Mouse (Mus musculus): Measurements from ENCODE around the gene Txndc8.

Gene Txndc8

DNA sequence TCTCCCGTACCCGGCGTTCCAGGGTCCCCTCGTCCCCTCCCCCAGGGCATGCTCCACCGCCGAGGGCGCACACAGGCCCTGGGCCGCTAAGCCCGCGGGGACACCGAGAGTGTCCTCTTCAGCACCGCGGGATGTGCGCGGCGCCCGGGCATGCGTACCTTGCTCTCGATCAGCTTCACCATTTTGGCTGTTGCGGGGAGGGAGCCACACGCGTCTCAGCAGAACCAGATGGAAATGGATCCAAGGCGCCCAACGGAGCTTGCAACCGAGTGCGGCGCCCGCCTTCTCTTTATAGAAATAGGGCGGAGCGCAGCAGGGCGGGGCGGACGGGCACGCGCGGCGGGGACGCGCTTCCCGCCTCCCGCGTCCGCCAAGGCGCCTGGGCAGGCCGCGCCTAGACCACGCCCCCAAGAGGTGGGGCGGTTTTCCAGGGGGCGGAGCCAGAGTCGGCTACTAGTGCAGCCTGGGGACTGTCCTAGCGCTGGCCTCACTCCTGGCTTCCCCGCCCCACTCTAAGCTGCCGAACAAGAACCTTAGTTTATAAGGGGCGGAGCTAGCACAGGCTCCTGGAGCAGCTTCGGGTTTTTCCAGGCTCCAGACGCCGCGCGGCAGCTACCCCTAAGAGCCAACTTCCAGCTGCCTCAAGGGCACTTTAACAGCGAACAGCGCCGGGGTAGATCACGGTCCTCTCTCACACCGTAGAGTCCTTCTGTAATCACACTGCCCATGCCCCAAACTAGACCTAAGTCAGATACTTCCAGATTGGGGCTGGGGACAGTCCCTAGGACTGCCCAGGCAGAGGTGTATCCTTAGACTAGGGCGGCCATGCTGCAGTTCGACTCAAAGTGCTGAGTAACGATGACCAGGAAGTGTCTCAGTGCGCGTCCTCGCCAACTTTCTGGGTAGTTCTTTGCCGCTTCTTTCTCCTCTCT, 52.6 kb downstream of the Txndc8 start, which contains the start of gene Txn1:
Gene Txn1, minus strand, starts transcription at position 383 of the 932 bp plus-strand sequence.
- DNase-seq (ENCODE audit: low spot score): peak; percentile 99

GRCm38 (mm10) chr4:57955544-57955958, 53.4 kb downstream of the Txndc8 start:
- peak; percentile 59 for DNase-seq (ENCODE audit: low spot score)

DNA sequence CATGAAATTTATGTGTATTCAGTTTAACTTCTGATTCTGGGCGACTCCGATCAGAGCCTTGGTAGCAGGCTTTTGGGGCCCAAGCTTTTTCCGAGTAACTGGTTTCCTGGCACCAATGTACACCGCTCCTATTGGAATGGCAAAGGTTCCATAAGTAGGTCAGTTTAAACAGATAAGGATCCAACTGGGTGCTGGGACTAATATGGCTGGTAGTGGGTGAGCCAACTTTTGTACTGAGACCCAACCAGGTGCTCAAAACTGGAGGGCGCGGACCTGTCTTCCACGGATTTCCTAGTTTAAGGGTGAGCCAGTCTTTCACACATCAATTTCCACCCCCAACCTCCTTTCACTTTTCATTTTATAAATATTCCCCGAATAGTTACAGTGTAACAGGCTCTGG, 53.9 kb downstream of the Txndc8 start:
- DNase-seq (ENCODE audit: low spot score): no peak

DNA sequence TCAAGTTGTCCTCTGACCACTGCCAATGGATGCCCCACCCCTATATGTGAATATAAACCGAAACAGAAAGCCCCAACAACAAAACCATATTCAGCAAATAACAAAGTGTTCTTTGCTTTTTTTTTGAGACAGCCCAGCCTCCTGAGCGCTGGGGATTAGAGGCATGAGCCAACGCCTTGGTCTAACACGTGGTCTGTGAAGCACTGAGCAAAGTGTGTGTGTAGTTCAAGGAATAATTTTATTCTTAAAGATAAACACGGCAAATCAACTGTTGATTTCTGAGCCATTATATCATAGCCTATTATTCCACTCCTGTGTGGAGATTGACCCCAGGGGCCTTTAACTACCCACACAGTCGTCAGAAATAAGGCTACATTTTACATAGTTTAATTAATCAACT, 54.3 kb downstream of the Txndc8 start:
- no peak for DNase-seq (ENCODE audit: low spot score)

GRCm38 (mm10) chr4:57953796-57954195, 55.1 kb downstream of the Txndc8 start:
- DNase-seq (ENCODE audit: low spot score): no peak

DNA sequence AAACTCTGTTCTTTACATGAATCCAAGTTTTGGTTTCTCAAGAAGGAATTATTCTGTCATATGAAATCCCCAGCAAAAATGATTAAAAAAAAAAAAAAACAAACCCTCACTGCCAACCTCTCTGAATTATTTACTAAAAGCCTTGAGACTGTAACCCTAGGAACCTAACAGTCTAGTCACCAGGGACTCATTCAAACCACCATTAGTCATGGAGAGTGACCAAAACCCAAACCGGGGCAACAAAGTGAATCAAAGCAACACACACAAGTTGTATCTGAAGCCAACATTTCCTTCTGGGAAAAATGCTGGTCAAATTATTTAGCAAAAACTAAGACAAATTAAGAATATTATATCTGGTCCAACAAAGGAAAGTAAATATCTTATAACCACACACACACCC, 56.0 kb downstream of the Txndc8 start:
- no peak for DNase-seq (ENCODE audit: low spot score)

- DNase-seq (ENCODE audit: low spot score): no peak
These were observed 56.5 kb downstream of the Txndc8 start for GRCm38 (mm10) chr4:57952416-57952815.

DNA sequence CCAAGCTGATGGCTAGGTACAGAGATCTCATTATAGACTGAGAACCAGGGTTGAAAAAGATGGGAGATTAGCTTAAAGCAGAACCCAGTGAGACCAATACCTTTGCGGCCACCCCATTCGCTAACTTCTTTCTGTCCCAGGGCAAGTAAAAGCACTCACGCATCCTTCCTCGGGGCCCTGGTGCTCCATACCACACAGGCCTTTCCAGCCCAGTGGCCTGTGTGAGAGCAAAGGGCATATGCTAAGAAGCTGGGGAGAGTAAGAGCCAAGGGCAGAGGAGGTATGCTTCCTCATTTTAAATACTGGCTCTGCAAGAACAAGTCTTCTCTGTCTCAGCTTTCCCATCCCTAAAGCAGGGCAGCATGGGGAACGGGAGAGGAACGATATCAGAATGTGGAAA, 59.1 kb downstream of the Txndc8 start:
- no peak for DNase-seq (ENCODE audit: low spot score)

GRCm38 (mm10) chr4:57947476-57947875, 61.4 kb downstream of the Txndc8 start:
- no peak for DNase-seq (ENCODE audit: low spot score)

DNA sequence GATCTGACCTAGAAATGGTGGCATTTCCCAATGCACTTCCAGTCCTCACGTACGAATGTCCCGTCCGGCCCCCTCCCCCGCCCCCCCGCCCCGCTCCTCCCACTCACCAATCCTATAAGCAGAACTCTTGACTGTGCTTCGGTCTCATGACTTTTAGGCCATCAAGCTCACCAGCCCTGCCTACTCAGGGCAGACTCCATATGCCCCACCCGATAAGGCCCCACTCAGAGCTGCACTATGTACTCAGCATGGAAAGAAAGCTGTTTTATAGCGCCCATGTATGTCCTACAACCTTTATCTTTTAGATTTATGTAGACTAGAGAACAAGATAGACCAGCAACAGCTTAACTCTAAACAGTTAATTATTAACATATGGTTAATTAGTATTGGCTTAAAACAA, 61.9 kb downstream of the Txndc8 start:
- no peak for DNase-seq (ENCODE audit: low spot score)

- no peak for DNase-seq (ENCODE audit: low spot score)
These were observed 66.0 kb downstream of the Txndc8 start for GRCm38 (mm10) chr4:57942892-57943291.

DNA sequence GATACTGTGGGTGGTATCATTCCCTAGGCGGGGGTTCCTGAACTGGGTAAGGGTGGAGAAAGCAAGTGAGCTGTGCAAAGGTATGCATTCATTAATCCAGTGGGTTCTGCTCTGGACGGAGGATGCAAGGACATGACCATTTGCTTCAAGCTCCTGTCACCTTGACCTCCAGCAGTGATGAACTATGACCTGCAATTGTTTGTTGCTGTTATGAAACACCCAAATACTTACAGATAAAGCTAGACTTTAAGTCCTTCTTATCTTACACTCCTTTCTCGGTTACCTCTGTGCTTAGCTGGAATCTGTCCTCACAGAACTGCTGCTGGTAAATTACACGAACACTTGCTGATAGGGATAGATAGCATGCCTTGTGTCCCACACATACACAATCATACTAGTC, 68.3 kb downstream of the Txndc8 start:
- DNase-seq (ENCODE audit: low spot score): no peak

DNA sequence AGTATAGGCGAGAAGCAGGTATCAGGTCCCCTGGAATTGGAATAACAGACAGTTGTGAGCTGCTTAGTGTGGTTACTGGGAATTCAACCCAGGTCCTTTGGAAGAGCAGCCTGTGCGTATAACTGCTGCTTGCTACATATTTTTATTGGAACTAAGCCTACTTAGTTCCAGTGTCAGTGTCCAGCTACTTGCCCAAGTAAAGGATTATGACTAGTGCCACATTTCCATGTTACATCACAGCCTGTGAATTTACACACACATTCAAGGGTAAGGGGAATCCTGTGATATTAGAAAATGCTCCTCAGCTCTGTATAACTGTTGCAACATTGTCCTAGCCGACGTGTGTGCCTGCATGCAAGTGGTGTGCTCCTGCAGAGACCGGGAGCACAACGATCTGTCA, 71.6 kb downstream of the Txndc8 start:
- DNase-seq (ENCODE audit: low spot score): no peak

DNA sequence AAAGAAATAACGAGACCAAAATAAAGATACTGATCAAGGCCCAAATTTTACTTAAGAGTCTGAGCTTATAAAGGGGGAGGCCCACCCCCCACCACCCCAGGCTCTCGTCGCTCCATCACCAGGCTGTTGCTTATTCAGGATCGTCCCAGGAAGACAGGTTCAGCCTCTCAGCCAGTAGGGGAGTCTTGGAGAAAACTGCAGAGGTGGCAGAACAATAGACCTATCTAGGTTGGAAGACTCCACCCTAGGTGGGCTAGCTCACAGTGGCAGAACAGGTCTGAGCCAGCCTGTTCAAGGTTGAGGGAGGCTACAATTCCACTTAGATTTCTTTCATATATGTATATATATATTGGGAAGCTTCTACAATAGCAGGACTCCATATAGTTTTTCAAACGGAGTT, 74.7 kb downstream of the Txndc8 start:
- DNase-seq (ENCODE audit: low spot score): no peak
